Mouse (Mus musculus): ENCODE data around the gene Slc25a15. TPM values are rescaled to one million over a fixed set of nuclear protein-coding genes. Genes with fewer than 3 reads are reported as not detected.

Slc25a15 gene
- polyA plus RNA-seq, 1 experiment from 2014 or later = 17.7 TPM

DNA sequence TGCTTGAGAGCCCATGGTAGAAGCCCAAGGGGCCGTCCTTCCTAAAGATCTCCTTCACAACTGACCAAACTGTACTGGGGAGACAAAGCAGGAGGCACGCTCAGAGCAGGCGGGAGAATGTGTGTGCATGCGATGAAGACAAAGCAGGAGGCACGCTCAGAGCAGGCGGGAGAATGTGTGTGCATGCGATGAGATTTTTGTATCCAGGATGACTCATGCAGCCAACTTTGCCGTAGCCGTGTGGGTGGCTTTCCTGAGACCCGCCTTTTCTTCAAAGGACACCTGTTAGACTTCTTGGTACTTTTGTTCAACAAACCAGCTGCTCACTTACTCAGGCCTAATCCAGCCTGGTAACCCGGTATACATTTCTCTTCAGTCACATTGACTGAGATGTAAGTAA, 17.5 kb downstream of the Slc25a15 start:
- Histone ChIP-seq H3K36me3 (replicated peaks; ENCODE audit: control insufficient read depth, insufficient read depth, low read depth, low read length) (no peaks in the 10 kb centered on the region), H3K4me1 (ENCODE audit: control insufficient read depth, insufficient read depth, low read length) (no peaks in the 10 kb centered on the region), H3K27me3 (ENCODE audit: control insufficient read depth, insufficient read depth, low read length) (no peaks in the 10 kb centered on the region), H3K9ac (replicated peaks; ENCODE audit: low read length) (no peak overlapping the region), H3K4me2 (ENCODE audit: low read depth, low read length) (no peak overlapping the region), H3K27ac (replicated peaks; ENCODE audit: low read depth, low read length) (no peak overlapping the region), H3K9me3 (replicated peaks; ENCODE audit: control insufficient read depth, low read length) (no peaks in the 10 kb centered on the region), H3K4me3 (ENCODE audit: low read depth, low read length) (no peak overlapping the region)
- ATAC-seq (replicated peaks; ENCODE audit: insufficient number of reproducible peaks, low FRiP score, low TSS enrichment, low read depth) = no peak
- no peak for DNase-seq (ENCODE audit: low spot score)
- 92% methylated on average over 11 of the region's 11 CpGs for whole genome bisulfite sequencing

DNA sequence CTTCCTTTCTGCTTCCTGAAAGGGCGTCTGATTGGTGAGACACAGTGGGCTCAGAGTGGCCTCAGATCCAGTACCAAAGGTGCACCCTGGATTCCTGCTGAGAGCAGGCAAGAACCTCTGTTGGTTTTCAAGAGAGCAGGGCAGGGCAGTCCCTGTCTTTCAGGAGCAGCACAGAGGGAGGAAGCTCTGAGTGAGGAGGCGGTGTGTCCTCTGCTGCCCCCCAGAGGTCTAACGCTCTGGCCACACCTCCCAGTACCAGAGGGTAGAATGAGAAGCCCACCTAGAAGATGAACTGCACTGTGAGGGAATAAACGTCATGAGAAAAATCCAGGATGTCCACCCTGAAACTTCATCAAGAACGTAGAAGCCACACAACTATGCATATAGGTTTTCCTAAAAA, 21.5 kb downstream of the Slc25a15 start:
- WGBS = 44% methylated on average over 5 of the region's 5 CpGs
- no peak overlapping the region for H3K4me3 ChIP-seq (ENCODE audit: low read depth, low read length)
- no peak overlapping the region for H3K27ac ChIP-seq (replicated peaks; ENCODE audit: low read depth, low read length)
- H3K27me3 ChIP-seq (ENCODE audit: control insufficient read depth, insufficient read depth, low read length) = no peaks in the 10 kb centered on the region
- no peak overlapping the region for H3K9ac ChIP-seq (replicated peaks; ENCODE audit: low read length)
- DNase-seq (ENCODE audit: low spot score) (peak; percentile 66), ATAC-seq (replicated peaks; ENCODE audit: insufficient number of reproducible peaks, low FRiP score, low TSS enrichment, low read depth) (peak; percentile 88)
- H3K36me3 ChIP-seq (replicated peaks; ENCODE audit: control insufficient read depth, insufficient read depth, low read depth, low read length) = no peaks in the 10 kb centered on the region; the same call in 1 of the 2 replicates
- no peaks in the 10 kb centered on the region for H3K9me3 ChIP-seq (replicated peaks; ENCODE audit: control insufficient read depth, low read length)
- no peaks in the 10 kb centered on the region for H3K4me1 ChIP-seq (ENCODE audit: control insufficient read depth, insufficient read depth, low read length)
- no peak overlapping the region for H3K4me2 ChIP-seq (ENCODE audit: low read depth, low read length)

DNA sequence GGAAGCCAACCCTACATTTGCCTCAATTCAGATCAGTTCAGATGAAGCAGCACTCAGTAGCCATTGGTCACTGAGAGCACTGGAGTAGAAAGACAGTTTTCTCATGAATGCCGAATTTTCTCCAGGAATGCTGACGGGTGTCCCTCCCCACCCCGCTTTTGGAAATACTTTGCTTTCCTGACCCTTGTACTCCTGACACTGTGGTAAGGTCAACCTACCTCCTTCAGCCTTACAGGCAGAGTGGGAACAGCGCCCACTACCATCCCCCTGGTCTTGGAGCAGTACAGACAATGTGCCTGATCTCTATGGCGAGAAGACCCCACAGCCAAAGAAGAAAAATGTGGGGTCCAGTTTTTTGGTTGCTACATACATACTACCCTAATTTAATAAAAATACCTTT, 22.1 kb downstream of the Slc25a15 start:
- Histone ChIP-seq H3K4me1 (ENCODE audit: control insufficient read depth, insufficient read depth, low read length) (no peaks in the 10 kb centered on the region), H3K4me2 (ENCODE audit: low read depth, low read length) (no peak overlapping the region), H3K4me3 (ENCODE audit: low read depth, low read length) (no peak overlapping the region), H3K27me3 (ENCODE audit: control insufficient read depth, insufficient read depth, low read length) (no peaks in the 10 kb centered on the region), H3K36me3 (replicated peaks; ENCODE audit: control insufficient read depth, insufficient read depth, low read depth, low read length) (no peaks in the 10 kb centered on the region; the same call in 1 of the 2 replicates), H3K9me3 (replicated peaks; ENCODE audit: control insufficient read depth, low read length) (no peaks in the 10 kb centered on the region), H3K27ac (replicated peaks; ENCODE audit: low read depth, low read length) (no peak overlapping the region), H3K9ac (replicated peaks; ENCODE audit: low read length) (no peak overlapping the region)
- DNase-seq (ENCODE audit: low spot score) (no peak), ATAC-seq (replicated peaks; ENCODE audit: insufficient number of reproducible peaks, low FRiP score, low TSS enrichment, low read depth) (no peak)
- 90% methylated on average over 5 of the region's 5 CpGs for WGBS

DNA sequence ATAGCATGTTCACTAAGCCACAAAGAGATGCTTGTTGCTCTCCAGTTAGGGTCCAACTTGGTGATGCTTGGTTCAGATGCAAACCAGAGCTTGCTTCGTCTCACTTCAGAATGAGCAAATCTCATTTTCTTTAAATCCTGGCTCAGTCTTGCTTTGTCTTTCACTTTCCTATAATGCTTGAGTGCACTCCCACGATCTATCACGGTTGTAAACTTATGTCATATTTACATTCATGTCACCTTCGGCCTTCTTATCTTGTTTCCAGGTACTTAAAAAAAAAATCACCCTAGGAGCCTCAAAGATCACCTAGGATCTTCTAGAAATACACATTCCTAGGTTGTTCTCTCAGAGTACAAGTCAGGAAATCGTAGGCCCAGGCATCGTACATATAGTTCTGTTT, 38.5 kb downstream of the Slc25a15 start:
- Histone ChIP-seq H3K4me3 (ENCODE audit: low read depth, low read length) (no peak overlapping the region), H3K27ac (replicated peaks; ENCODE audit: low read depth, low read length) (no peak overlapping the region), H3K4me2 (ENCODE audit: low read depth, low read length) (no peak overlapping the region), H3K9me3 (replicated peaks; ENCODE audit: control insufficient read depth, low read length) (no peaks in the 10 kb centered on the region), H3K4me1 (ENCODE audit: control insufficient read depth, insufficient read depth, low read length) (no peaks in the 10 kb centered on the region), H3K36me3 (replicated peaks; ENCODE audit: control insufficient read depth, insufficient read depth, low read depth, low read length) (no peaks in the 10 kb centered on the region), H3K27me3 (ENCODE audit: control insufficient read depth, insufficient read depth, low read length) (no peaks in the 10 kb centered on the region), H3K9ac (replicated peaks; ENCODE audit: low read length) (no peak overlapping the region)
- 89% methylated on average over 6 of the region's 6 CpGs for WGBS
- no peak for ATAC-seq (replicated peaks; ENCODE audit: insufficient number of reproducible peaks, low FRiP score, low TSS enrichment, low read depth)
- DNase-seq (ENCODE audit: low spot score) = no peak

DNA sequence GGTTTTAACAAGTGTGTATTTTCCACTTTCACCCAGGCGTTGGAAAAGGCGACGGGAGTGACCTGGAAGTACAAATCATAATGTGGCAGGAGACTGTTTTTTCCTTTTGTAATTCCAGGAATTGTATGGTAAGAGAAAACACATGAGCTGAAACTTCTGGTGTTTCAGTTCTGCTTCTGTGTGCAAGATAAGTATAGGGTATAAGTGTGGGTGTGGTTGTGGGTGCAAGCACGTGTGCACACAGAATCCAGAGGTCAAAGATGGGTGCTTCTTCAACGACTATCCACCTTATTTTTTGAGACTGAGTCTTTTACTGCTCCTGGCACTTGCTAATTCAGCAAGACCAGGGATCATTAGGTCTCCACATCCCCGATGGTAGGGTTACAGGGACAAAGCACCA, 39.0 kb downstream of the Slc25a15 start:
- no peaks in the 10 kb centered on the region for H3K27me3 ChIP-seq (ENCODE audit: control insufficient read depth, insufficient read depth, low read length)
- 85% methylated on average over 6 of the region's 6 CpGs for WGBS
- DNase-seq (ENCODE audit: low spot score) = no peak
- H3K9ac ChIP-seq (replicated peaks; ENCODE audit: low read length) = no peak overlapping the region
- no peak overlapping the region for H3K27ac ChIP-seq (replicated peaks; ENCODE audit: low read depth, low read length)
- no peak overlapping the region for H3K4me3 ChIP-seq (ENCODE audit: low read depth, low read length)
- no peak overlapping the region for H3K4me2 ChIP-seq (ENCODE audit: low read depth, low read length)
- no peak for ATAC-seq (replicated peaks; ENCODE audit: insufficient number of reproducible peaks, low FRiP score, low TSS enrichment, low read depth)
- no peaks in the 10 kb centered on the region for H3K9me3 ChIP-seq (replicated peaks; ENCODE audit: control insufficient read depth, low read length)
- no peaks in the 10 kb centered on the region for H3K36me3 ChIP-seq (replicated peaks; ENCODE audit: control insufficient read depth, insufficient read depth, low read depth, low read length)
- H3K4me1 ChIP-seq (ENCODE audit: control insufficient read depth, insufficient read depth, low read length) = no peaks in the 10 kb centered on the region

DNA sequence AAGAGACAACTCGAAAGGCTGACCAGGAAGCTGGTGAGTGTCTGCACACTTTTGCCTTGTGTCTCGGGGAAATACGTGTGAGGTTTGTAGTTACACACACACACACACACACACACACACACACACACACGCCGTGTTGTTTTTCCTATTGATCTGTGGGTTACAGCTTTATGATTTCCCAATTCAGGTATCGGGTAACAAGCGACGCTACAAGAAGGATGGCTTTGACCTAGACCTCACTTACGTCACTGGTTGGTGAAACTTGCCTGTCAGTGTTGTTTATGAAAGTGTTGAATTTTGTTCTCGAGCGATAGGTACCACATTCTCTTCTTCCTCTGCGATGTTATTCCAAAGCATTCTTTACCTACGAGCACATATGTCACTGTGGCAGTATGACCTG, 63.0 kb downstream of the Slc25a15 start:
- Histone ChIP-seq H3K9me3 (replicated peaks; ENCODE audit: control insufficient read depth, low read length) (no peaks in the 10 kb centered on the region), H3K9ac (replicated peaks; ENCODE audit: low read length) (no peak overlapping the region), H3K4me2 (ENCODE audit: low read depth, low read length) (no peak overlapping the region), H3K27ac (replicated peaks; ENCODE audit: low read depth, low read length) (no peak overlapping the region), H3K4me3 (ENCODE audit: low read depth, low read length) (no peak overlapping the region), H3K27me3 (ENCODE audit: control insufficient read depth, insufficient read depth, low read length) (no peaks in the 10 kb centered on the region), H3K4me1 (ENCODE audit: control insufficient read depth, insufficient read depth, low read length) (no peaks in the 10 kb centered on the region), H3K36me3 (replicated peaks; ENCODE audit: control insufficient read depth, insufficient read depth, low read depth, low read length) (no peaks in the 10 kb centered on the region)
- DNase-seq (ENCODE audit: low spot score) = no peak
- no peak for ATAC-seq (replicated peaks; ENCODE audit: insufficient number of reproducible peaks, low FRiP score, low TSS enrichment, low read depth)
- WGBS = 86% methylated on average over 13 of the region's 13 CpGs

Other genes with a start within 250 kb of the Slc25a15 start
- 7.1 TPM in 2 replicates for gene Nek3, start 232.2 kb downstream of the Slc25a15 start, polyA plus RNA-seq (2014; fragmentation: Nextera tagmentation; extraction: Ambion mirVana)
- gene Ckap2, start 212.8 kb downstream of the Slc25a15 start, polyA plus RNA-seq (2014; fragmentation: Nextera tagmentation; extraction: Ambion mirVana) = 62.6 and 66.9 TPM in 2 replicates
- 38.6 and 41.1 TPM in 2 replicates for gene Vps36, start 205.8 kb downstream of the Slc25a15 start, polyA plus RNA-seq (2014; fragmentation: Nextera tagmentation; extraction: Ambion mirVana)
- gene Thsd1, start 171.3 kb downstream of the Slc25a15 start, polyA plus RNA-seq (2014; fragmentation: Nextera tagmentation; extraction: Ambion mirVana) = 10.4 and 11.0 TPM in 2 replicates
- gene Tpte, start 115.2 kb downstream of the Slc25a15 start, polyA plus RNA-seq (2014; fragmentation: Nextera tagmentation; extraction: Ambion mirVana) = not detected in 2 replicates
- 52.7 and 53.9 TPM in 2 replicates for gene Mrps31, start 12.8 kb upstream of the Slc25a15 start, polyA plus RNA-seq (2014; fragmentation: Nextera tagmentation; extraction: Ambion mirVana)

Data from embryonic facial prominence, embryonic 11.5 days (tissue).